Mouse (Mus musculus) macrophage (primary cell): ENCODE measurements around the gene Col8a1. TPM values are rescaled to one million over a fixed set of nuclear protein-coding genes. Genes with fewer than 3 reads are reported as not detected.

Experiments used
- H3K27ac ChIP-seq: fragments of 350-480 bp; formaldehyde crosslinking; 2 replicates; pipeline ENCODE4 v1.9.0; 2021
- H3K36me3 ChIP-seq: fragments of 350-480 bp; formaldehyde crosslinking; 2 replicates; pipeline ENCODE4 v1.9.0; 2021; ENCODE audit errors: inconsistent target
- H3K4me3 ChIP-seq: fragments of 350-480 bp; formaldehyde crosslinking; 2 replicates; pipeline ENCODE4 v1.9.0; 2021; ENCODE audit errors: inconsistent target
- H3K79me2 ChIP-seq: fragments of 350-480 bp; formaldehyde crosslinking; 2 replicates; pipeline ENCODE4 v1.9.0; 2021; ENCODE audit errors: inconsistent target
- WGBS: methylation state at CpG from one replicate; pipeline ENCODE4 v1.1.7; 2026; ENCODE audit warnings: inconsistent platforms; ENCODE audit not compliant: missing documents; 5-methylcytosine and 5-hydroxymethylcytosine counted together
- polyA plus RNA-seq: library from polyadenylated mRNA; stranded (reverse); fragments of 250-400 nt; gene quantifications from 3 replicates; pipeline ENCODE4 v1.2.4, GENCODE M21; 2018; ENCODE audit warnings: inconsistent platforms

Gene Col8a1
- polyA plus RNA-seq, 1 experiment from 2014 or later = 0.03 TPM

DNA sequence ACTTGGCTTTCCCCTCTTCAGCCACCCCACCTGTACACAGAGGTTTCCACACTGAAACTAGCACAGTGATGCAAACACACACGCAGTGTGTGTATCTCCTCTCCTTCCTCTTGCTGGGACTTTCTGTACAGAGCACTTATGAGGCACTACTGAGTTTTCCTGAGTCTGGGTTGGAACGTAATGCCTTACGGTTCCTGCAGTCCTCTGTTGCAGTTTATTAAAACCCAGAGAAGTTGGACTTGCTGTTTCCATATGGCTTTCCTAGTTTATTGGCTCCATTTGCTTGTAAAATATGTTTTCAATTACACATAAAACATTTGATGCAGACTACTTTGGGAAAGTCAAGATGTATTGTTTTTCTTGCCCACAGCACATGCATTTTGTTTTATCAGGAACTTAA is 21.4 kb downstream of the Col8a1 start:
- Histone ChIP-seq H3K79me2 (no peaks in the 10 kb centered on the region), H3K27ac (no peak overlapping the region), H3K4me3 (no peak overlapping the region), H3K36me3 (no peaks in the 10 kb centered on the region)
- 92% methylated on average over 3 of the region's 3 CpGs for WGBS

DNA sequence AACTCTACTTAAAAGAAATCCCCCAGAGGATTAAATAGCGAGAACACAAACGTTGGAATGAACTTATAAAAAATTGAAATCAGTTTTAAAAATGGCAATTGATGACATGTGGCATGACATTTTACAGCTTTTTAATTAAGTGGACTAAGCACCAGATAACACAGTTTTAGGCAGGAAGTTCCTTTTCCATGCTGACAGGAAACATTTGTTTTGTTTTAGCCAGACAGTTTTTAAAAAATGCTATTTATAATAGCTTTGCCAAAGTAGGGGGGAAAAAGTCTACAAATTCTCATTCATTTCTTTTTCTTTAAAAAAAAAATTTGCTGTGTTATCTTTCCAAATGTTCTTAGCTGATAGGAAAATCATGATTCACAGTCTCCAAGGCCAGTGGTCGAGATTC is 29.6 kb downstream of the Col8a1 start:
- 60% methylated on average over 3 of the region's 3 CpGs for WGBS
- Histone ChIP-seq H3K4me3 (no peak overlapping the region), H3K27ac (no peak overlapping the region)

DNA sequence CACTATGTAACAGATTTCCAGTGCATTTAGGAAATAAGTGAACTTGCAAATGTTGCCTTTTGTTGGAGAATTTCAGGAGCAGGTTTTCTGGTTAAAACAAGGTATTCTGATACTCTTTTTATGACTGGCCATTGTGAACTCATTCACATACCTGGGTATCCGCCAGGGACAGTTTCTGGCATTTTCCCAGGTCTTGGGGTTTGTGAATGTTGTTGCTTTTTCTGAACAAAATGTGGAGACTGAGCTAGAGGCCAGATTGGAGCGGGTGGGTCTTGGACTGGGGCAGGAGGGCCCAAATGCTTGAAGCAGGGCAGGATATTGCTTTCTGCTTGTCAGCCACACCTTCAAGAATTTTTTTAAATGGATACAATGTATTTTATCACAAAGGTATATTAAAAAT is 35.6 kb downstream of the Col8a1 start:
- WGBS = 84% methylated on average over 2 of the region's 2 CpGs
- H3K79me2 ChIP-seq = no peaks in the 10 kb centered on the region
- no peak overlapping the region for H3K4me3 ChIP-seq
- H3K36me3 ChIP-seq = no peaks in the 10 kb centered on the region
- no peak overlapping the region for H3K27ac ChIP-seq

More for the DNA sequence above, 29.6 kb downstream of the Col8a1 start:
- Histone ChIP-seq H3K36me3 (no peaks in the 10 kb centered on the region), H3K79me2 (no peaks in the 10 kb centered on the region)

DNA sequence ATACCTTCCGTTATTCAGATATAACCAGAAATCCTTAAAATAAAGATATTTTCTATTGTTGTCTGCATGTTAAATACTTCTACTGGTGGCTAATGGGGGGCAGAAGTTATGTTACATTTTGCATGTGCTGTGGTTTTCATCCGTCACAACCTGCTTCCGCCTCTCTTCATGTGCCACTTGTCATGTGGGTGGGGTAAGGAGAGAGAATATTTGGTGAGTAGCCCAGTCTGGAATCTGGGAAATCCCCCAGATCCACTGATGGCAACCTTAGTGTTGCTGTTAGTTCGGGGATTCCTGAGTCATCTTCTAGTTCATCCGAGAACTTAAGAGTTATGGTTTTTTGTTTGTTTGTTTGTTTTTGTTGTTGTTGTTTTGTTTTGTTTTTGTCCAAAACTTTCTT is 55.8 kb downstream of the Col8a1 start:
- H3K27ac ChIP-seq = no peak overlapping the region
- 86% methylated on average over 5 of the region's 5 CpGs for WGBS
- H3K36me3 ChIP-seq = no peaks in the 10 kb centered on the region
- no peak overlapping the region for H3K4me3 ChIP-seq
- H3K79me2 ChIP-seq = no peaks in the 10 kb centered on the region

DNA sequence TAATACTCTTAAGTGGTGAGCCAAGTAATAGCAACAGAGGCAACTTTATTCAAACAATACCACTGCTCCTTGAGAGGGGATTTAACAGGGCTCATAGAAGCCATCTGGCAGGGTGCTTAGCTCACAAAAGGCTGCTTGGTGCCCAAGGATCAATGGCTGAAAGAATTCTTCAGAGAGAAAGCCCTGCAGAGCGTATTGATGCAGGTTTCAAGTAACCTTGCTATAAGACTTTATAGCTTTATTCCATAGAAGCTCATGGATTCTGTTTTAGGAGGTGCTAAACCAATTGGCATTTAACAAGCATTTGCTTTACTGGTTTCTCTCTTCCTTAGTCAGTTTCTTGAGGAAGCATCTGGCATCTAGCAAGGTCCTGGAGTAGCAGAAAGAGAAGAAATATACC is 59.8 kb downstream of the Col8a1 start:
- no peak overlapping the region for H3K27ac ChIP-seq
- WGBS = 80% methylated on average over 1 of the region's 1 CpGs
- H3K79me2 ChIP-seq = no peaks in the 10 kb centered on the region
- H3K4me3 ChIP-seq = no peak overlapping the region
- H3K36me3 ChIP-seq = no peaks in the 10 kb centered on the region

DNA sequence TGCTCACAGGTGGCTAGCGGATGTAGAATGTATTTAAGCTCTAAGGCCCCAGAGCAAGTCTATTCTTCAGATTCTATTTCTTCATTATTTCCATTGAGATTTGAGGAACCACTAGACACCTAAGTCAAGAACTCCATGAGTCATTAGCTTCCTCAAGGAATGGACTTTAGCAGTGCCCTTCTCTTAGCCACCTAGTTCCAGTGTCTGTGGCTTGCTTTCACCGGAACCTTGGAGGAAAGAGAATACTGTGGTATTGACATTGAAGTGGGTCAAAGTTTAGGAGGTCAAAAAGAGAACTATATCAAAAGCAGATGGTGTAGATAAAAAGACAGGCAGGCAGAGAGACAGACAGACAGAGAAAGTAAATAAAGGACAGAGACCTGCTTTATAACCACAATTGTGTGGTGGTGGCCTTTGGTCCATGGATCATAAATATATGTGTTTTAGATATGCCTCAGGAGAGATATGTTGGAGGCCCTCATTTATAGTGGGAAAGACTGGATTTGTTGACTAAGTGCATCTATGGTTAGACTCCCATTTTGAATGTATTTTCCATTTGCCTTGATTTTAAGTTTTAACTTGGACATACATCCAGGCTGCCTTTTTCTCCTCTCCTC is 60.5 kb downstream of the Col8a1 start:
- Histone ChIP-seq H3K27ac (no peak overlapping the region), H3K36me3 (no peaks in the 10 kb centered on the region), H3K79me2 (no peaks in the 10 kb centered on the region), H3K4me3 (no peak overlapping the region)
- WGBS = 100% methylated on average over 2 of the region's 2 CpGs

DNA sequence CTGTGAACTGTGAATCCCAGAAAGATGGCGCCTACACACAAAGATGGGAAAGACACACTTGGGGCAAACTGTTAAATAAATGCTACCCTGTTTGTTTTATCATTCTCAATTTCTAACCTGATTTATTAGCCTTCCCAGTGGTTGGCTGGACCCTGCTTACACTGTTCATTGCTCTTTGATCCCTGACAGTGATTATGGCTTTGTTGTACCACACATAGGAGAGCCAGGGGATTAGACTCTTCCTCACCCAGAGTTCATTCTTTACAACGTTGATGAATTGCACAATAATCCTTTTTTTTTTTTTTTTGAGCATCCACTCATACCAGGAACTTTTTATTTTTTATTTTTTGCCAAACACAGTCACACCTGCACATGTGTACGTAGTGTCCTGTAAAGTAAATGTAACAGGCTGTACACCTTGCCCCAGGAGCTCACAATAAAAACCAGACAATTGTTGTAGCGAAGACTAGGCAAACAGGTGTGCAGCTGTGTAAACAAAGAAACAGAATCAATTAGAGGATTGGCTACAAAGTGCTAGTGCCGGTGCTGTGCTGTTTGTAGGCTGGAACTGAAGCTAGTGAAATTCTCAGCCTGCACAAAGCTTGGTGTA is 68.6 kb downstream of the Col8a1 start:
- Histone ChIP-seq H3K79me2 (no peaks in the 10 kb centered on the region), H3K4me3 (no peak overlapping the region), H3K27ac (no peak overlapping the region), H3K36me3 (no peaks in the 10 kb centered on the region)
- 72% methylated on average over 5 of the region's 5 CpGs for WGBS

DNA sequence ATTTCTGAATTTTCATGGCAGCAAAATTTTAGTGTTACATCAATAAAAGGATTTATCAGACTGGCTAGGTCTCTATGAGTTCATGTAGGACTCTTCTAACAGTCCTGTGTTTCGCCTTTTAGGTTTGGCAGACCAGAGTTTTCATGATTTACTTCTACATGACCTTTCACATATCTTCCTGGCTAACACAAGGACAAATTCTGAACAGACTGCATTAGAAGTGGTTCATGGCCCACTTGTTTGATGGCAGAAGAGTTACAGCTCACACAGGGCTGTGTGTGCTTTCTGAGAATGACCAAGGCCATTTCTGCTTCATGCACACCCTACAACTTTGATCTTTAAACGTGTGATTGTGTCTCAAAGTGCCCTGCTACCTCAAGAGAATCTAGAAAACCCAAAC is 82.3 kb downstream of the Col8a1 start:
- no peaks in the 10 kb centered on the region for H3K36me3 ChIP-seq
- H3K4me3 ChIP-seq = no peak overlapping the region
- H3K79me2 ChIP-seq = no peaks in the 10 kb centered on the region
- H3K27ac ChIP-seq = no peak overlapping the region
- 48% methylated on average over 2 of the region's 2 CpGs for WGBS

DNA sequence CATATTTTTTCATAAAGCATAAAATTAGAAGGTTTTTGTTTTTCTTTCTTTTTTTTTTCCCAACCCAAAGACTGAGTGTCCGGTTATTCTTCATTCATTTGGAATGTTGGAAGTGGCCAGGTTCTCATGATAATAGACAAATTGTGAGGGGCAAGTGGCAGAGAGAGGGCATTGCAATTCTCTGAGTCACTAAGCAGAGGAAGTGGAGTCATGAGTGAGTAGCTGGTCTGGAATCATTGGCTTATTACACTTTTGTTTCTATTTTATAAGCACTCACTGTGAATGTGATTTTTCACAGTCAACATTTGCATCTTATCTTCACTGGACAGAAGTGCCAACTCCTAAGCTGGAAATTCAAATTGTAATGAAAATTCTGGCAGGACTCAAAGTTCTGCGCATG is 82.9 kb downstream of the Col8a1 start:
- no peaks in the 10 kb centered on the region for H3K36me3 ChIP-seq
- H3K4me3 ChIP-seq = no peak overlapping the region
- WGBS = 57% methylated on average over 2 of the region's 2 CpGs
- H3K79me2 ChIP-seq = no peaks in the 10 kb centered on the region
- H3K27ac ChIP-seq = no peak overlapping the region

DNA sequence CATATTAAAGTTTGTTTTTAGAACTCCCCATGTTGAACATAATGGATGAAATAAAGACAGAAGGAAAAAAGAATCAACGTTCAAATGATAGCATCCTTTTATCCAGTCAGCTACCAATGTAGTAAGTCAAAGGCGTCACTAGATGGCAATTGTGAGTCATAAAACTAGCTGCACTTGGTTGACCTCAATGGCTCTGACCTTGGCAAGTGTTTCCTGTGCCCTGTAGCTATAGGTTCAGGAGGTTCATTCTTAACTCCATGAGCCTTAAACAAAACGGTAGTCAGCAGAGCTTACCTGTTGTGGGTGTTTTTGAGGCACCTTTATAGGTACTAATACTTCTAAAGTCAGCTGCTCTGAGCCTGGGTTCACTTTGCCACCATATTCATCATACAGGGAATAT is 85.2 kb downstream of the Col8a1 start:
- 8% methylated on average over 3 of the region's 3 CpGs for WGBS
- no peaks in the 10 kb centered on the region for H3K79me2 ChIP-seq
- no peaks in the 10 kb centered on the region for H3K36me3 ChIP-seq
- H3K4me3 ChIP-seq = no peak overlapping the region
- no peak overlapping the region for H3K27ac ChIP-seq

DNA sequence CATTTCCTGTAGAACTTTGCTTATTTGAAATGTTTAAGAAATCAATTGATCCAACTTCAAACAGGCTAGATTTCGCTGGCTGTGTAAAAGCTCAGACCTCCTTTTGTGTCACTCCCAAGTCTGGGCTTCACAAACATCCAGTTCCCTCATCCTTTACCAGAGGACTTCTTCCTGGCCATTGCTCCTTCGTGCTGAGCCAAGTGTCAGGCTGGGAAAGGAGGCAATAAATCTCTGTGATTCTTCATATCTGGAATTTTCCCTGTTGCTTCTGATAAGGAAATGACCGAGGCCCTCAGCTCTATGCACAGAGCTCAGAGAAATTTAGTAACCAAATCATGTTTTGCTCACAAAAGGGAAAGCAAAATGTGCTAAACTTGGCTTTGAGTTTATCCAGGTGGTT is 91.9 kb downstream of the Col8a1 start:
- no peaks in the 10 kb centered on the region for H3K79me2 ChIP-seq
- H3K4me3 ChIP-seq = no peak overlapping the region
- 58% methylated on average over 3 of the region's 3 CpGs for WGBS
- H3K36me3 ChIP-seq = no peaks in the 10 kb centered on the region
- H3K27ac ChIP-seq = no peak overlapping the region

DNA sequence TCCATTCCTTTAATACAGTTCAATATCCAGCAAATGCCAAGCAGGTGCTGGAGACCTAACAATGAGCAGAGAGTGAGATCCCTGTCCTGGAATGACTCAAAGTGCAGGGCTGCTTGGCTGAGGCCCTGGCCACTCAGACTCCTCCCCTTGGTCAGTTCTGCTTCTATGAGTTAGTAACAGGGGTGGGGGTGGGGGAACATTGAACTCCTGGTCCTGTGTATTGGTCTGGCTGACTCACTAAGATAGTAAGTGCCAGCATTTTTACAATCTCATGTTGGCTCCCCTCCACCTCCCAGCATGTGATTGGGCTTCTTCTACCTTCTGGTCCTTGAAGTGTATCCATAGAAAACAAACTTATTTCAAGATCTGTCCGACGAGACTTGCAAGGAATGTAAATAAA is 104.6 kb downstream of the Col8a1 start:
- H3K79me2 ChIP-seq = no peaks in the 10 kb centered on the region
- no peaks in the 10 kb centered on the region for H3K36me3 ChIP-seq
- no peak overlapping the region for H3K27ac ChIP-seq
- H3K4me3 ChIP-seq = no peak overlapping the region
- WGBS = 88% methylated on average over 2 of the region's 2 CpGs

DNA sequence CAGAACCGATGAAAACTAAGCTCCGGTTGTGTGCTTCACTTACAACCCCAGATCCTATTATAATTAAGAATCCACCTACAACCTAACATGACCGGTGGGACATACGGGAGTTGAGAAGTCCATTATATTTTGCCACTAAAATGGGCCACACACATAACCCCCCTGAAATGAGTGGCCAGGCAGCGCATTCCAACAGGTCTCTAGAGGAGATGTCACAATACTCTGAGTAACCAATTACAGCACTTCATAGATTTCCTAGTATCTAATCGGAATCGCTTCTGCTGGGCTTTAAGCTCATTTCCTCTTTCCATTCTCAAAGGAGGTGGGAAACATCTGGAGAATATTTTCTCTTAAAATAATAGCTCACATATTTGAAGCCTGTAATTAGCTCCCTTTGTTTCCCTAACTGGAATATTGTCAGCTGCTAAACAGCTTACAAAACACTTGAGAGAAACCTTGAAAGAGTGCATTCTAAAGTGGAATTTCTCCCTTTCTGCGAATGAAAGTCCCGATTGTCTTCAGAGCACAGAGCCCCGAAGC is 113.1 kb downstream of the Col8a1 start:
- Histone ChIP-seq H3K27ac (no peak overlapping the region), H3K36me3 (no peaks in the 10 kb centered on the region), H3K4me3 (no peak overlapping the region), H3K79me2 (no peaks in the 10 kb centered on the region)
- 79% methylated on average over 10 of the region's 10 CpGs for WGBS

DNA sequence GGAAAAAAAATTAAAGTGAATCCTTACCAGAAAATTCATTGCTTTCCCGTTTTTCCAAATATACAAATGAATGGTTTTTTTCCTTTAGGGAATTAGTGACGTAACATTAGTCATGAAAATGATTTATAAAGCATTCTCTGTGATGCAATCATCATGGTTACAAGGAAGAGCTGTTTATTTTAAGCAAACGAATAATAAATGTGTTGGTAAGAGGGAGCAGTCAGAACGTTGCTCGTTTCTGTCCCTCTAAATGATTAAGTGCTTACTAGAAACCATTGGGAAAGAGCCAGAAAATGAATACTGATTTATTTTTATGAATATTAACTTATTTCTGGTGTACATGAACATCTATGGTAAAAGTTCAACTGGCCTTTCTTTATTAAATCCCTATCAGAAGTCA is 119.8 kb downstream of the Col8a1 start:
- Histone ChIP-seq H3K79me2 (no peaks in the 10 kb centered on the region), H3K27ac (no peak overlapping the region), H3K4me3 (no peak overlapping the region), H3K36me3 (no peaks in the 10 kb centered on the region)
- WGBS = 81% methylated on average over 5 of the region's 5 CpGs

DNA sequence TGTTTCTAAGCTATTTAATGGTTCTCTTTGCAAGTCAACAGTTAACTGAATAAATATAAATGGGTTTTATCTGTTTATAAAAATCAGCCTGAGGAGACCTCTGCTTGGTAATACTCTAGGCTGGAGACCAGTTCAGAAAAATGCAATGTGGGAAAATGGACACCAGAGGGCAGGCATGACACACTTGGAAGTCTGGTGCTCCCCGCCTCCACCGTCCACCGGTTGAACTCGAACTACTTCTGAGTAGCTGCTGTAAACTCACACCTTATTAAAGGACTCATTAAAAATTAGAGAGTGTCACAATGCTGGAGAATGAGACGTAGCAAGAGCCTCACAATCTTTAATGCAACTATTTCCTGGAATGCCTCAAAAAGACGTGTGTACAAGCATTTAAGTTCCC is 120.3 kb downstream of the Col8a1 start:
- no peaks in the 10 kb centered on the region for H3K36me3 ChIP-seq
- WGBS = 17% methylated on average over 6 of the region's 6 CpGs
- no peak overlapping the region for H3K4me3 ChIP-seq
- H3K79me2 ChIP-seq = no peaks in the 10 kb centered on the region
- H3K27ac ChIP-seq = no peak overlapping the region

DNA sequence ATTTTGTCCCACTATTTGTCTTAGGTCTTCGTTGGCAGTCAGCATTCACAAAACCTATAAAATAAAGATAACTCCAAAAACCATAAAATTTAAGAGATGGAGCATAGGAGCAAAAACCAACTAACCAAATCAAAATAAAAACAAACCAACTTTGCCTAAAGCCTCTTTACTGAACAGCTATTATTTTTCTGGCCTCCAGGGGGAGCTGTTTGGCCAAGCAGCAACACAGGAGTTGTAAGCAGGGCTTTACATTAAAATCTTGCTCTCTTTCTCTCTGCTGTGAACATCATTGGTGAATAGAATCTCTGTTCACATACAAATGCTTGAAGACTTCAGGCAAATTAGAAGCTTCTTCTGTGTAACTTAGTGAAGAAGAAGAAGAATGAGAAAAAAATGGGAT is 142.8 kb downstream of the Col8a1 start:
- H3K27ac ChIP-seq = no peak overlapping the region
- WGBS = 16% methylated on average over 1 of the region's 1 CpGs
- H3K79me2 ChIP-seq = no peaks in the 10 kb centered on the region
- no peaks in the 10 kb centered on the region for H3K36me3 ChIP-seq
- H3K4me3 ChIP-seq = no peak overlapping the region
